Mouse (Mus musculus) MEL (cell line): ENCODE results near the gene Gm37240. TPM values are rescaled to one million over a fixed set of nuclear protein-coding genes. Genes with fewer than 3 reads are reported as not detected.
"Not testable (repeated sequence)": the region's sequence is repeated elsewhere in the genome, so short reads cannot be mapped to it uniquely, and the experiment has no call there.

Source experiments
- DNase-seq: peaks from one replicate; pipeline ENCODE4 v3.0.0; 2011; ENCODE audit warnings: low read depth, low spot score
- H3K27ac ChIP-seq: 2 replicates; pipeline ENCODE4 v1.5.1; 2012; ENCODE audit warnings: low read depth, mild to moderate bottlenecking, control low read depth, low read length, moderate library complexity; ENCODE audit not compliant: control insufficient read depth
- H3K27me3 ChIP-seq, 2 experiments: fragments of 150-350 bp in 1 of 2; sonication (generic) in 1 of 2; 2 replicates each; pipeline ENCODE4 v1.6.1; 2012; ENCODE audit warnings: low read length in 2 of 2, mild to moderate bottlenecking in 2 of 2, improper control_type of control experiment in 1 of 2, moderate library complexity in 1 of 2; ENCODE audit not compliant: insufficient read depth in 2 of 2, control insufficient read depth in 1 of 2
- H3K36me3 ChIP-seq, 2 experiments: 2 replicates each; pipeline ENCODE4 v1.6.1; 2012 to 2014; ENCODE audit warnings: low read length in 2 of 2, improper control_type of control experiment in 1 of 2, inconsistent platforms in 1 of 2, mild to moderate bottlenecking in 1 of 2; ENCODE audit not compliant: insufficient read depth in 2 of 2, control insufficient read depth in 1 of 2
- H3K4me1 ChIP-seq, 2 experiments: fragments of 150-350 bp in 1 of 2; sonication (generic) in 1 of 2; 2 replicates each; pipeline ENCODE4 v1.6.1; 2012; ENCODE audit warnings: low read length in 2 of 2, improper control_type of control experiment in 1 of 2, mild to moderate bottlenecking in 1 of 2; ENCODE audit not compliant: insufficient read depth in 2 of 2, control insufficient read depth in 1 of 2
- H3K4me3 ChIP-seq, 2 experiments: fragments of 150-350 bp in 1 of 2; sonication (generic) in 1 of 2; 2 replicates each; pipeline ENCODE4 v1.5.1; 2012; ENCODE audit warnings: low read depth in 2 of 2, low read length in 2 of 2, mild to moderate bottlenecking in 2 of 2, moderate library complexity in 2 of 2, control low read depth in 1 of 2, improper control_type of control experiment in 1 of 2; ENCODE audit not compliant: control insufficient read depth in 1 of 2, insufficient read depth in 1 of 2
- H3K79me2 ChIP-seq: 2 replicates; pipeline ENCODE4 v1.6.1; 2012; ENCODE audit warnings: mild to moderate bottlenecking, low read length, moderate library complexity; ENCODE audit not compliant: control insufficient read depth, poor library complexity, insufficient read depth
- H3K9ac ChIP-seq: 2 replicates; pipeline ENCODE4 v1.6.1; 2012; ENCODE audit warnings: low read depth, mild to moderate bottlenecking, control low read depth, low read length, moderate library complexity; ENCODE audit not compliant: control insufficient read depth, poor library complexity, severe bottlenecking
- H3K9me3 ChIP-seq: fragments of 150-350 bp; sonication (generic); replicated peaks from 2 replicates; pipeline ENCODE4 v1.6.1; 2012; ENCODE audit warnings: mild to moderate bottlenecking, low read length, improper control_type of control experiment, moderate library complexity; ENCODE audit not compliant: insufficient read depth
- CHD1 ChIP-seq: IDR thresholded peaks from 2 replicates; pipeline ENCODE4 v1.6.1; 2012; ENCODE audit warnings: low read depth, mild to moderate bottlenecking, inconsistent platforms, low read length, improper control_type of control experiment
- CHD2 ChIP-seq: IDR thresholded peaks from 2 replicates; pipeline ENCODE4 v1.6.1; 2011; ENCODE audit warnings: low read length, improper control_type of control experiment
- CTCF ChIP-seq, 3 experiments: IDR thresholded peaks in 2 of 3; conservative IDR thresholded peaks in 1 of 3; 2 replicates each; pipeline ENCODE4 v1.5.1; 2011 to 2012; ENCODE audit warnings: low read length in 3 of 3, low read depth in 2 of 3, mild to moderate bottlenecking in 2 of 3, improper control_type of control experiment in 1 of 3, inconsistent platforms in 1 of 3, mixed read lengths in 1 of 3, moderate library complexity in 1 of 3; ENCODE audit not compliant: control insufficient read depth in 1 of 3, insufficient read depth in 1 of 3, poor library complexity in 1 of 3, severe bottlenecking in 1 of 3
- ELF1 ChIP-seq: IDR thresholded peaks from 2 replicates; pipeline ENCODE4 v1.6.1; 2014; ENCODE audit warnings: low read depth, mild to moderate bottlenecking, inconsistent platforms, low read length, improper control_type of control experiment, moderate library complexity
- EP300 ChIP-seq, 2 experiments: IDR thresholded peaks; 2 replicates each; pipeline ENCODE4 v1.6.1; 2011; ENCODE audit warnings: improper control_type of control experiment in 2 of 2, low read length in 2 of 2, low read depth in 1 of 2, mild to moderate bottlenecking in 1 of 2
- ETS1 ChIP-seq: IDR thresholded peaks from 2 replicates; pipeline ENCODE4 v1.6.1; 2012; ENCODE audit warnings: low read depth, mild to moderate bottlenecking, inconsistent platforms, low read length, improper control_type of control experiment, moderate library complexity
- GATA1 ChIP-seq: IDR thresholded peaks from 2 replicates; pipeline ENCODE4 v1.6.1; 2011; ENCODE audit warnings: low read depth, low read length, improper control_type of control experiment
- HCFC1 ChIP-seq: IDR thresholded peaks from 2 replicates; pipeline ENCODE4 v1.6.1; 2012; ENCODE audit warnings: low read depth, mild to moderate bottlenecking, inconsistent platforms, low read length, improper control_type of control experiment, moderate library complexity
- MAX ChIP-seq: IDR thresholded peaks from 2 replicates; pipeline ENCODE4 v1.6.1; 2011; ENCODE audit warnings: low read length, improper control_type of control experiment
- MAZ ChIP-seq: IDR thresholded peaks from 2 replicates; pipeline ENCODE4 v1.6.1; 2012; ENCODE audit warnings: low read depth, mild to moderate bottlenecking, inconsistent platforms, low read length, improper control_type of control experiment
- MXI1 ChIP-seq: IDR thresholded peaks from 2 replicates; pipeline ENCODE4 v1.6.1; 2011; ENCODE audit warnings: mild to moderate bottlenecking, low read depth, low read length, improper control_type of control experiment
- MYB ChIP-seq: IDR thresholded peaks from 2 replicates; pipeline ENCODE4 v1.6.1; 2011; ENCODE audit warnings: mild to moderate bottlenecking, low read depth, low read length, improper control_type of control experiment
- NELFE ChIP-seq: IDR thresholded peaks from 2 replicates; pipeline ENCODE4 v1.6.1; 2011; ENCODE audit warnings: low read depth, low read length, improper control_type of control experiment
- POLR2A ChIP-seq, 2 experiments: IDR thresholded peaks; 2 replicates each; pipeline ENCODE4 v1.6.1; 2011 to 2012; ENCODE audit warnings: low read length in 2 of 2, mild to moderate bottlenecking in 2 of 2, control low read depth in 1 of 2, improper control_type of control experiment in 1 of 2, low read depth in 1 of 2, moderate library complexity in 1 of 2; ENCODE audit not compliant: control insufficient read depth in 1 of 2, insufficient read depth in 1 of 2, poor library complexity in 1 of 2
- POLR2AphosphoS2 ChIP-seq: IDR thresholded peaks from 2 replicates; pipeline ENCODE4 v1.6.1; 2011; ENCODE audit warnings: low read length, improper control_type of control experiment
- POLR2AphosphoS5 ChIP-seq: IDR thresholded peaks from 2 replicates; pipeline ENCODE4 v1.6.1; 2012; ENCODE audit warnings: low read depth, borderline replicate concordance, mild to moderate bottlenecking, inconsistent platforms, low read length, moderate library complexity, mixed read lengths
- RAD21 ChIP-seq: IDR thresholded peaks from 2 replicates; pipeline ENCODE4 v1.6.1; 2011; ENCODE audit warnings: mild to moderate bottlenecking, low read depth, low read length, improper control_type of control experiment
- SIN3A ChIP-seq: IDR thresholded peaks from 2 replicates; pipeline ENCODE4 v1.6.1; 2012; ENCODE audit warnings: low read length, improper control_type of control experiment, inconsistent platforms
- TAL1 ChIP-seq: IDR thresholded peaks from 2 replicates; pipeline ENCODE4 v1.6.1; 2012; ENCODE audit warnings: mild to moderate bottlenecking, inconsistent platforms, low read length, moderate library complexity, mixed read lengths
- TBP ChIP-seq: IDR thresholded peaks from 2 replicates; pipeline ENCODE4 v1.8.0; 2011; ENCODE audit warnings: low read depth, low read length, improper control_type of control experiment
- USF1 ChIP-seq: IDR thresholded peaks from 2 replicates; pipeline ENCODE4 v1.6.1; 2014; ENCODE audit warnings: low read depth, mild to moderate bottlenecking, inconsistent platforms, low read length, improper control_type of control experiment, moderate library complexity
- USF2 ChIP-seq, 2 experiments: IDR thresholded peaks; 2 replicates each; pipeline ENCODE4 v1.6.1; 2011 to 2012; ENCODE audit warnings: improper control_type of control experiment in 2 of 2, low read length in 2 of 2, borderline replicate concordance in 1 of 2, inconsistent platforms in 1 of 2, low read depth in 1 of 2, mild to moderate bottlenecking in 1 of 2; ENCODE audit not compliant: insufficient read depth in 1 of 2
- ZKSCAN1 ChIP-seq: IDR thresholded peaks from 2 replicates; pipeline ENCODE4 v1.6.1; 2012; ENCODE audit warnings: low read depth, mild to moderate bottlenecking, inconsistent platforms, low read length, improper control_type of control experiment, moderate library complexity
- ZNF384 ChIP-seq: IDR thresholded peaks from 2 replicates; pipeline ENCODE4 v1.6.1; 2012; ENCODE audit warnings: low read depth, mild to moderate bottlenecking, inconsistent platforms, low read length, improper control_type of control experiment
- polyA plus RNA-seq, 2 experiments: library from polyadenylated mRNA; stranded (reverse) in 1 of 2; unstranded in 1 of 2; fragments of >175 nt in 1 of 2; fragments of >200 nt in 1 of 2; gene quantifications; 2 replicates each; pipeline versions ENCODE4 v1.2.1 to v1.2.4; 2012; ENCODE audit warnings: low replicate concordance in 2 of 2, low read depth in 1 of 2; ENCODE audit not compliant: insufficient read length in 2 of 2, insufficient read depth in 1 of 2, missing spikeins in 1 of 2
- total RNA-seq: library from RNA; depleted of rRNA; stranded (reverse); fragments of 300-350 nt; gene quantifications from 2 replicates; pipeline ENCODE4 v1.2.3, GENCODE M21; 2012

Gm37240 gene
- total and polyA plus RNA-seq, 3 experiments, result 0.04 TPM; not detected in 2

DNA sequence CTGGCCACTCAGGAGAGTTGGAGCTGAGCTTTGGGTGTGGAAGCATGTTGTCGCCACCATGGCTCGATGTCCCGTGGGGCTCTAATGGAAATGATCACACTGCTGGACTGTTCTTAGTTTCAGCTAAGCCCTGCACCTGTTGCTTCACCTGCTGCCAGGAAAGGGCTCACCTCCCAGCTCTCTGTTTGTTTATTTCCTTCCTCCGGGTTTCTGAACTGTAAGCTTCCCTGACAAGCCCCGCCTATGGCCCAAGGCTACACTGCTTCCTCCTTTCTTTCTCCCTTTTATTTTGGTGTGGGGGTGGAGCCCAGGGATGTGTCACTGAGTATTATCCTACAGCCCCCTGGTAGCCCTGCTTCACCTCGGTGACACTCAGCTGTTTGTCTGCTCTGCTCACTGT is 1230.1 kb downstream of the Gm37240 start:
- TF ChIP-seq MAZ (no peak), ZKSCAN1 (no peak), CHD1 (no peak), CHD2 (no peak), ETS1 (no peak), EP300 (IDR thresholded peaks at IDR 0.05; ENCODE audit: low read depth in 1 of 2, low read length in 2 of 2) (no peak), SIN3A (no peak), CTCF (IDR thresholded peaks at IDR 0.05 in 2 of 3, conservative IDR thresholded peaks at IDR 0.05 in 1 of 3; ENCODE audit: control insufficient read depth in 1 of 3, insufficient read depth in 1 of 3, low read depth in 2 of 3, low read length in 3 of 3, poor library complexity in 1 of 3, severe bottlenecking in 1 of 3) (no peak), MAX (no peak), POLR2A (IDR thresholded peaks at IDR 0.05; ENCODE audit: control insufficient read depth in 1 of 2, insufficient read depth in 1 of 2, low read depth in 1 of 2, low read length in 2 of 2, poor library complexity in 1 of 2) (no peak)
- Histone ChIP-seq H3K79me2 (no peaks in the 10 kb centered on the region), H3K27ac (no peak overlapping the region), H3K9ac (0 out of 2 replicates have a peak overlapping the region, but pooled peaks have one; percentile 9), H3K27me3 (peaks cover 0 to 3% of the 10 kb centered on the region in 2 experiments; a peak in 1 of 4 replicates), H3K36me3 (peaks cover 0 to 13% of the 10 kb centered on the region in 2 experiments; a peak in 2 of 4 replicates), H3K4me1 (peaks cover 5 to 26% of the 10 kb centered on the region in 2 experiments; a peak in 3 of 4 replicates), H3K4me3 (no peak overlapping the region), H3K9me3 (no peaks in the 10 kb centered on the region)
- DNase-seq, result peak; percentile 54

DNA sequence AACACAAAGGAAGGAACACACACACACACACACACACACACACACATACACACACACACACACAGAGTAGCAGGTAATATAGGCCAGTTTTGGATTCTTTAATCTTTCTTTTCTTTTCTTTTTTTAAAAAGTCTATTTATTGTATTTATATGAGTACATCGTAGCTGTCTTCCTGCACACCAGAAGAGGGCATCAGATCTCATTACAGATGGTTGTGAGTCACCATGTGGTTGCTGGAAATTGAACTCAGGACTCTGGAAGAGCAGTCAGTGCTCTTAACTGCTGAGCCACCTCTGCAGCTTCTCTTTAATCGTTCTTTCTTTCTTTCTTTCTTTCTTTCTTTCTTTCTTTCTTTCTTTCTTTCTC is 1231.5 kb downstream of the Gm37240 start:
- H3K79me2 ChIP-seq, H3K27me3 ChIP-seq, H3K9me3 ChIP-seq, H3K27ac ChIP-seq, DNase-seq, H3K4me3 ChIP-seq, H3K9ac ChIP-seq: not testable (repeated sequence)
- peaks cover 0 to 13% of the 10 kb centered on the region in 2 experiments; a peak in 2 of 4 replicates for H3K36me3 ChIP-seq
- H3K4me1 ChIP-seq, result peaks cover 5 to 28% of the 10 kb centered on the region in 2 experiments; a peak in 3 of 4 replicates

DNA sequence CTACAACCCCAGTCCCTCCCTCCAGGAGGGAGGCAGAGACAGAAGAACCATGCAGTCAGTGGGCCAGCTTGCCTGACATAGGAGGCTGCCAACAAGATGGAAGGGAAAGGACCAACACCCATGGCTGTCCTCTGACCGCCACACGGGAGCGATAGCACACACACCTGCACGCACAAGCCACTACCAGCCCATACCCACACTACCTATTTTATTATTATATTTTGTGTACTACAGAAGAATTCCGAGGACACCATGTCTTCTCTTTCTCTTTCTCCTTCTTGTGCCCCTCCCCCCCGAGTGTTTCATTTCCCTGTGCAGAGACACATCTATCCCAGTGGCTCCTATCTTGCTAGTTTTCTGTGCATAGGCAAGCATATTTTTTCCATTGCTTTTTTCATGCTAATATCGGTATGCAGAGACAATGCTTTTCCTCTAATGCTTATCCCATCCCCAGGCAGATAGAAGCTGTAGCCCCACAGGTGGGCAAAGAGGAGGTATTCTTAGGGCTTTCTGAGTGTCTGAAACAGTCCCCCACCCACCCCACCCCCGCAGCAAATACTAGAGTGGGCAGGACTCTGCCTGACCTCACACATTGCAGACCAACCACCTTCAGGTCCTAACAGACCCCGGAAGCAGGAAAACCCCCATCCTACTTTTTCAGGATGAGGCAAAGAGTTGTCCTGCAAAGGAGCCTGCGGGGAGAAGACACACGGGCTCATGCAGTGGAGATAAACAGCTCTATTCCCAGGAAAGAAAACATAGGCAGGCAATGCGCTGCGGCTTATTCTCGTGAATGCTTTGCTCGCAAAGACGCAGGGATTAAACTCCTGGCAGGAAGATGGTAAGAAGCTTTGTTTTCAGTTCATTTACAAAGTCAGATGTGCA is 1232.2 kb downstream of the Gm37240 start:
- no peaks in the 10 kb centered on the region for H3K79me2 ChIP-seq
- H3K4me3 ChIP-seq, result peak overlapping the region in 1 of 2 experiments; percentile 23; a peak in 1 of 4 replicates
- peaks cover 0 to 13% of the 10 kb centered on the region in 2 experiments; a peak in 2 of 4 replicates for H3K36me3 ChIP-seq
- H3K9ac ChIP-seq, result no peak overlapping the region
- peaks cover 5 to 28% of the 10 kb centered on the region in 2 experiments; a peak in 3 of 4 replicates for H3K4me1 ChIP-seq
- H3K27me3 ChIP-seq, result no peaks in the 10 kb centered on the region
- peak overlapping the region; percentile 75; the same call in 1 of the 2 replicates for H3K27ac ChIP-seq
- no peaks in the 10 kb centered on the region for H3K9me3 ChIP-seq
- no peak for DNase-seq
- no peak for TF ChIP-seq ETS1
- no peak for TF ChIP-seq CTCF (IDR thresholded peaks at IDR 0.05 in 2 of 3, conservative IDR thresholded peaks at IDR 0.05 in 1 of 3; ENCODE audit: control insufficient read depth in 1 of 3, insufficient read depth in 1 of 3, low read depth in 2 of 3, low read length in 3 of 3, poor library complexity in 1 of 3, severe bottlenecking in 1 of 3)
- no peak for TF ChIP-seq POLR2AphosphoS5
- no peak for TF ChIP-seq TAL1
- TF ChIP-seq HCFC1, result no peak
- TF ChIP-seq USF1, result no peak
- TF ChIP-seq POLR2AphosphoS2, result no peak
- no peak for TF ChIP-seq ELF1
- no peak for TF ChIP-seq EP300 (IDR thresholded peaks at IDR 0.05; ENCODE audit: low read depth in 1 of 2, low read length in 2 of 2)
- TF ChIP-seq MXI1, result no peak
- no peak for TF ChIP-seq GATA1
- no peak for TF ChIP-seq RAD21
- TF ChIP-seq ZNF384, result no peak
- TF ChIP-seq TBP, result no peak
- no peak for TF ChIP-seq NELFE
- no peak for TF ChIP-seq ZKSCAN1
- no peak for TF ChIP-seq MYB
- no peak for TF ChIP-seq USF2 (IDR thresholded peaks at IDR 0.05; ENCODE audit: borderline replicate concordance in 1 of 2, insufficient read depth in 1 of 2, low read depth in 1 of 2, low read length in 2 of 2)
